Mouse (Mus musculus): ENCODE measurements around the gene Lrch1.

The Lrch1 gene

DNA sequence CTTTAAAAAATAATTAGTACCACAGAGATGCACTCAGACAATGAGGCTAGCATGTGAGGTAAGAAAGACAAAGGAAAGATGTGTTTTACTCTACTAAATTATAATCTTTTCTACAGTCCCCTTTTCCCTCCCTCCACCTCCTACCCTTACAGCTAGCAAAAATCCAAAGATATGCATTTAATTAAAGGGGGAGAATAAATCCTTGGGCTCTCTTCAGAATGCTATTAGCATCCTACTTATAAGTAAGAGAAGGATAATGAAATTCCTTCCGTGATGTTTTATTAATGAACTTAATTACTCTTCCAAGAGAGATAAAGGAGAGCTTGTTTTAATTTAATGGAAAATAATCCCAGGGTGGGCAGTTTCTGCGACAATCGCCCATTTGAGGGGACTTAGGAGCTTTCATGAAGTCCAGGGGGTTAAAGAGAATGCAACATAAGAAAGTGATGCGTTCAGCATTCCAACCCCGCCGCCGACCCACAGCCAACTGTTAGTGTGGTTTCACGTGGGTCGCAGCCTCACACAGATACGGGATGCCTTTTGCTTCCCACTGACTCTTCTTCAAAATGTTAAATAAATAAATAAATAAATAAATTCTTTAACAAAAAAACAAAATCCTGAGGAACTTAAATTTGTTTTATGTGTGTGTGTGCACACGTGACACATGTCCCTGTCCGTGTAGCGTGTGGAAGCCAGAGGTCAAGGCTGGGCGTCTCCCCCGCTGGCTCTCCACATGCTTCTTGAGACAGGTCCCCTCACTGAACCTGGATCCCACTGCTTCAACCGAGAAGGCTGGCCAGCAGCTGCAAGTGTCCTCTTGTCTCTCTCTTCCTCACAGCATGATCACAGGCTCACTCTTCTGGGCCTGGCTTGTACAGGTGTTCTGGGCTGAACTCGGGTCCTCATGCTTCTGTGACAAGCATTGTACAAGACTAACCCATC lies 132.6 kb downstream of the Lrch1 start:
- no peak for DNase-seq (ENCODE audit: low spot score)

GRCm38 (mm10) chr14:74811617-74812016 lies 136.1 kb downstream of the Lrch1 start:
- DNase-seq (ENCODE audit: low spot score): no peak

DNA sequence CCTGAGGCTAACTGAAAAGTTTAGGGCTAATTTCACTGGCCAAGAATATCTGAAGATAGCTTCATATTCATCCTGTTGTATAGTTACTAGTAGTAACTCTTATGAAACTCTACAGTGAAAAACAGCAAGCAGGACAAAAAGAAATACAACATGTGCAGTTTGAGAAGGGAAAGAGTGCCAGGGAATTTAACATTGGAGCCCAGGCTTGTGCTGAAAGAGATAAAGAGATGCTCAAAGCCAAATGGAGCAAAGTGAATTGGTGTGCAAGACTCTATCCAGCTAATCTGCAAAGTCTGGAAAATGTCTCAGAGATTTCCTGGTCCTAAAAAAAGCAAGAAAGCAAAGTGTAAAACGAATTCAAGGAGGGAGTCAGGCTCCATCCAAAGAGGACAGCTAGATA lies 145.7 kb downstream of the Lrch1 start:
- no peak for DNase-seq (ENCODE audit: low spot score)

GRCm38 (mm10) chr14:74798063-74798890 lies 149.4 kb downstream of the Lrch1 start:
- no peak for DNase-seq (ENCODE audit: low spot score)

GRCm38 (mm10) chr14:74797386-74798062 lies 150.2 kb downstream of the Lrch1 start:
- no peak for DNase-seq (ENCODE audit: low spot score)

GRCm38 (mm10) chr14:74794931-74795330 lies 152.7 kb downstream of the Lrch1 start:
- DNase-seq (ENCODE audit: low spot score): no peak

DNA sequence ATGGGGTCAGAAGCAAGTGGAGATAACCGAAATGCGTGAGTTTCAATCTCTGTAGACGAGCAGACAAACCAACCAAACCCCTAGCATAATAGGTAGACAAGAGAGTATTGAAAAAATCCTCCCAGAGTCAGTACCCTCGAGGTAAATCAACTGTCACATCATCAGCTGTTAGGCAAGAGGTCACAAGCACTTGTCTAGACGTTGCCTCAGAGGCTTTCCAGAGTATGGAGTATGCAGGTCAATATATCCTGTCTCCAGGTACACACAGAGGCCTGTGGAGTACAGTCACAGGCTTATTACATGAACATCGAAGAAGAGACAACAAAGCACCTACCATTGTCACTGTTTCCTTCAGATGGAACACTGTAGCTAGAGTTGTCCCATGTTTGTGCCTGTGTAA lies 154.9 kb downstream of the Lrch1 start:
- no peak for DNase-seq (ENCODE audit: low spot score)

GRCm38 (mm10) chr14:74790535-74790934 lies 157.1 kb downstream of the Lrch1 start:
- DNase-seq (ENCODE audit: low spot score): no peak

DNA sequence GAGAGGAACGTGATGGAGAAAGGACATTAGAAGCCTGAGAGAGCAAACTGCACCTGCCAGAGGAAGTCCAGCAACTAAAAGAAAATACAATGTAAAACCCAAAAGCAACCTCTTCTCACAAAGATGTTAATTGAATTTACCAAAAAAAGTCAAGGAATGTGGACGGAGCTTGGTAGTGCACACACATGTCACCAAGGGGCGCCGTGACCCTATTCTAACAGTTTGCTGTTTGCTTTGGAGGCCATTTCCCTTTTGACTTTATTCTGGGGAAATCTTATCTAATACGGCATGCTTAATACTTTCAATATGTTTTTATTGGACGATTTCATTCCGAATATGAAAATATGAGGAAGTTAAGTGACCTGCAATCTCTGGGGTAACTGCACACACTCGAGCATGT lies 158.9 kb downstream of the Lrch1 start:
- DNase-seq (ENCODE audit: low spot score): no peak

DNA sequence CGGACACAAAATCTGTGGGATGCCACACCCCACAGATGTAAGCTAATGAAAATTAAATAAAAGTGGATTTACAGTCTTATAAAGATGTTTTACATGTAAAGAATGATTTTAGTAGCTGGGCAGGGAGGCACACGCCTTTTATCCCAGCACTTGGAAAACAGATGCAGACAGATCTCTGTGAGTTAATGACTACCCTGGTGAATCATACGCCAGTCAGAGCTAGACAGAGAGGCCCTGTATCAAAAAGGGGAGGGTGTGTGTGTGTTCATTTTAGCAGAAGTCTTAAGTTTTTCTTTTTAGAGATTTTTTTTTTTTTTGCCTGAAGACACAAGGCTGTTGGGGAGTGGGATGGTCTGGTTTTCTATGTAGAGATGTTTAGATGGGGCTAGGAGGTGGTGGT lies 160.0 kb downstream of the Lrch1 start:
- no peak for DNase-seq (ENCODE audit: low spot score)

DNA sequence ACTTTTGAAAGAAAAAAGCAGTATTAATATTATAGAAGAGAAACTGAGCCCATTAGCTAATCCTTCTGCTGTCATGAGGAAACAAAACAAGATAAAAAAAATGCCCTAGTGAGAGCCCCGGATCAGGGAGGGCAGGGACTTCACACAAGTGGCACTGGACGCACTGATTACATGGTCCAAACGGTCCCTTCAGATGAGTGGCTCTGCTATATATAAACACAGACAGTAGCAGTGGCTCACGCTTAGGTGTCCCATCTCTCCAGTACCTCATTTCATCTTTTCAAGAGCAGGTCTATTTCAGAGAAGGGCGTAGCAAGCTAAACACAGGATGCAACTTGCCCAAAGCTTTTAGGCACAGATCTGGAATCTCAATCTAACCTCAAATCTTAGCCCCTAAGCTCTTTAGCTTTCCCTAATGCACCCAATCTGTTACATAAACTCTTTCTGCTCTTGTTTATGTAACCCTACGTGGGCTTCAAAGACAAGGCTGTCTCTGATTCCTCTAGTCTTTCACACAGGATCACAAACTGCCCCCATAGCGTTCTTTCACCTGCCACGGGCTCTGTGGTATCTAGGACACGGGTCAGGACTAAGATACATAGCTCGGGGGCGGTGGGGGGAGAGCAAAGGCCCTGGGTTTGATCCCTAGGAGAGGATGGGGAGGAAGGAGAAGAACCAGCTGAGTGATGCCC lies 163.3 kb downstream of the Lrch1 start:
- DNase-seq (ENCODE audit: low spot score): no peak

DNA sequence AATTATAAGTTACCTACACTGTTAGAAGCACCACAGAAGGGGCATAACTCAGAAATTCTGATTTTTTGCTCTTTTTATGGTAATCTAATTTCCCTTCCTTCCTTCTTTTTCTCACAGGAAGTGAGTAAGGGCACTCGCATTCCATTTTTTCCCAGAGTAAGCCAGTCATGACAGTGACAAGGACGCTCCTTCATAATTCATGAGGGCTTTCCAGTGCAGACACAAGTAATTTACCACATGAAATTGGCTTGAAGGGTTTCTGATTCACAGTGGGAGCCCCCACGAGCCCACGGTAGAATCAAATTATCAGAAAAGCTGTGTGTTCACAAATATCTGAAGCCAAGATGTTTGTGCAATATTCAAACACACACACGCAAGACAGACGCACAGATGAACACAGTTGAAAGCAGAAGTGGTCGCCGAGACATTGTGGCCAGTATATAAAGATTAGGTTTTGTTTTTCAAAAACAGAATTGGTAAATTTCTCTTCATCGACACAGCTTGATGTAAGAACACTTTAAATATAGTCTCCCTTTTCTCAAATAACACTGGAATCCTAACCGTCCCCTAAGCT lies 173.5 kb downstream of the Lrch1 start:
- no peak for DNase-seq (ENCODE audit: low spot score)

DNA sequence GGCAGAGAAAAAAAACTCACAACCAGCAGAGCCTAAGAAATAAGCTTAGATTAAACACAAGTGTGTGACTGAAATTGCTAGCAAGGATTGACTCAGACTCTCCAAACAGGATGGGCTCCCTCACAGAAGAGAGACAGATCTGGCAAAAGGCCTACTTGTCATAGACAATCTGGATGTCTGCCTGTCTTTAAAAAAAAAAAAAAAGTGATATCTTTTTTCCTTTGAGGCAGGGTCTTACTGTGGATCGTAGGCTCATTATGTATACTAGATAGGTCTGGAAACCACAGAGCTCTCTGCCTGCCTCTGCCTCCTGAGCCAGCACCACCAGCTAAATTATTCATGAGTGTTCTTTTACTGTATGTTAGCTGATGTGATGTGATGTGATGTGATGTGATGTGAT lies 179.8 kb downstream of the Lrch1 start:
- no peak for DNase-seq (ENCODE audit: low spot score)

- DNase-seq (ENCODE audit: low spot score): peak; percentile 31
These were observed 183.3 kb downstream of the Lrch1 start for GRCm38 (mm10) chr14:74764191-74764918.

DNA sequence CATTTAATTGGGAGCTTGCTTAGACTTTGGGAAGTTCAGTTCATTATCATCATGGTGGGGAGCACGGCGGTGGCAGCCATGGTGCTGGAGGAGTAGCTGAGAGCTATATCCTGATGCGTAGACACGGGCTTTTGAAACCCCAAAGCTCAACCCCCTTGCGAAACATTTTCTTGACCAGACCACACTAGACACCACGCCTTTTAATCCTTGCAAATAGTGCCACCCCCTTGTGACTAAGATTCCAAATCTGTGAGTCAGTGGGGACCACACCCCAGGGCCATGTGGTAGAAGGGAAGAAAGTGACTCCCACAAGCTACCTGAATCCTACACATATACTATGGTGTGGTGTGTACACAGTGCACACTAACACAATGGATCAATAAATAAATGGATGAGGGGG lies 210.8 kb downstream of the Lrch1 start:
- DNase-seq (ENCODE audit: low spot score): no peak

GRCm38 (mm10) chr14:74735471-74735870 lies 212.2 kb downstream of the Lrch1 start:
- no peak for DNase-seq (ENCODE audit: low spot score)

GRCm38 (mm10) chr14:74733397-74733796 lies 214.3 kb downstream of the Lrch1 start:
- DNase-seq (ENCODE audit: low spot score): no peak

GRCm38 (mm10) chr14:74732079-74732783 lies 215.4 kb downstream of the Lrch1 start, which contains the start of gene Esd:
Gene Esd, plus strand, starts transcription at chr14:74732297.
- DNase-seq (ENCODE audit: low spot score): peak; percentile 61

DNA sequence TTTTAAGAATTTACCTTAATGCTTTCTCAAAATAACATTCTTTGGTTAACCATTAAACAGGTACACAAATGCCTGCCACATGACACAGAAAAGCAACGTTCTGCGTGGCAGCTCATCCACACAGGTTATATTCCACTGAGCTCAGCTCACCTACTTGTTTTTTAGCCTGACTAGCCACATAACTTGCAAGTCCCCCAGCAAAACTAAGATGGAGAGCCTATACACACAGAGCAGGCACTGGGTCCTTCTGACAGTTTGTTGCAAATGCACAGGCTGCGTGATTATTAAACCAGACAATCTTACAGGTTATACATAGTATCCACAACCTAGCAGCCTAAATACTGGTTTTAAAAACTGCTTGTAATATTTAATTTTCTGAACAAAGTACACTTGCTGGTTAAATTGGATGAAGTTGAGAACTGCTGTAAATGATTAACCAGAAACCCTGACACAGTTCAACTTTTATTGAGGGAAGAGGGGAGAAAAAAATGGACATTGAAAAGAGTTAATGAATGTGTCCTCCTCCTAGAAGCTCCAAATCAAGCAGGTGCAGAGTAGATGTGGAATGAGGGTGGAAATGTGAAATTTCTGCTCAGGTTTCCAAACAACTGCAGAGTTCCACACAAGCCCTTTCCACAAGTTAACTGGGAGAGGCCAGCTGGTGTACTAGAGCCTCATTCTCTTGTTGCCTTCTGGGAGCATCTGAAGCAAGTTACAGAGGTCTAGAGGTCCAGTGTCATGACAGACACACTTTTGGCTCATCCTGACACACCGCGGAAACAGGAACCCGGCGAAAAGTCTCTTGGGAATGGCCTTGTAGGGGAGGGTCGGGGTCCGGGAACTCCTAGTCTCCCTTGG lies 216.2 kb downstream of the Lrch1 start:
- DNase-seq (ENCODE audit: low spot score): no peak
